Mouse (Mus musculus) adrenal gland, postnatal 14 days (tissue): ENCODE data around the gene Zfhx3. TPM values are rescaled to one million over a fixed set of nuclear protein-coding genes. Genes with fewer than 3 reads are reported as not detected.
A peak's percentile ranks its signal among the peaks of the same experiment; 100 is the strongest.

Source experiments
- DNase-seq: peaks from one replicate; pipeline ENCODE4 v3.0.0; 2021; ENCODE audit warnings: mixed read lengths
- total RNA-seq: library from RNA; stranded (reverse); gene quantifications from 2 replicates; pipeline ENCODE4 v1.2.3, GENCODE M21; 2021

The Zfhx3 gene
- total RNA-seq, 1 experiment from 2014 or later, result 43.5 TPM

DNA sequence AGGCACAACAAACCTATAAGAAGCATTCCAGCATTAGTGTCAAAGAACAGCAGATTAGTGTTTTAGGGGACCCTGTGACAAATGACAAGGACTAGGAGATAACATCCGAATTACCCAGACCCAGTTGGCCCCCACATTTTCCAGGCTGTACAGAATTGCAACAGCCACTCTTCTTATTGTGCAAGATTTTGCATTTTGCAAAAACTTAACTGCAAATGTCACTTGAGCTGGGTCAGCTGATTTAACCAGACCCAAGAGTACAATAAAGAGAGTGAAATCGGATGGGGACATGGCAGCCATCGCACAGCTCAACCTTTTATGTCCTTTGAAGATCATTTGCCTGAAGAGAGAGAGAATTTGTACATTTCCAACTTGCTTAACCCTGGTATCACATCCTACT is 720.3 kb downstream of the Zfhx3 start:
- peak; percentile 39 for DNase-seq

DNA sequence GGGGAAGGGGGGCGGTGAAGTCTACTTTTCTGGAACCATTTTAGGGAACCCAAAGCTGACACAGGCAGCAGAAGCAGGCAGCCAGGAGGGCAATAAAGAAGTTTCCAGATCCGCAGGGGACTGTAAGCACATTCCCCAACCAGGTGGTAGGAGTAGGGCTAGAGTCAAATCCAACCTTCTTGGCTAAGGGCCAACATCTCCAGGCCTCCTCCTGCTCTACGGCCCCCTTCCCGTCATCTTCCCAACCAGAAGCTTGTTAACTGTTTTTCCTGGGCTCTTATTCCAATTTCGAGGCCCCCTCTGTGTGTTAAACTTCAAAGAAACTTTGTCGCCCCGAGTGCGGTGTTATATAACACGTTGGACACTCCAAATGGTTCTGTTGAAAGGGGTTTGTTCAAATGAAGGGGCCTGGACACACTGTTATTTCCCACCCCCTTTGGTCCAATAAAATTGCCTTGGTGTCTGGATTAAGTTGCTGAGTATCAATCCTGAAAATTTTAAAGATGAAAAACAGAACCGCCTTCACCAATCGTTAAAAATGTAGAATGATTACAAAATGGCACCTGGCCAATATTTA is 729.6 kb downstream of the Zfhx3 start:
- DNase-seq, result no peak

DNA sequence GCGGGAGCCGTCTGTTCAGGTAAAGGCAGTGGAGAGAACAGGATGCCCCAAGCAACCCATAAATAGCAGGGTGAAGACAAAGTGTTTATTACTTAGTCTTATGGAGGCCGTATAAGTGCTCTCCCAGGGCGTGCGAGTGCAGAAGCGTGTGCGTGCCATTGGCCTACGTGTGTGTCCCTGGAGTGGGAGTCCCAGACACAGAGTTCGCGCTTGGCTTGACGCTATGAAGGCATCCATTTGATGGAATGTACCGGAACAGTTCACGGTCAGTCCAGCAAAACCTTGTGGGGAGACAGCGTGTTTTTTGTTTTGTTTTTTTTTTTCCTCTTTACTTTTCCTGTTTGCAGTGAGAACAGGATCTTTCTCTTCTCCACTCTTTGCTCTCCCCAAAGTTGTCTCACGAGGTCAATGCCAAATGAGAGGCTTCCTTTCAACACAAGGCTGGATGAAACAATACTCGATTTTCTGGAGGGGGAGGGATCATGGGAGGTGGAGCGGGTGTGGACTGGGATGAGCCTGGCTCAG is 732.6 kb downstream of the Zfhx3 start:
- peak; percentile 62 for DNase-seq

DNA sequence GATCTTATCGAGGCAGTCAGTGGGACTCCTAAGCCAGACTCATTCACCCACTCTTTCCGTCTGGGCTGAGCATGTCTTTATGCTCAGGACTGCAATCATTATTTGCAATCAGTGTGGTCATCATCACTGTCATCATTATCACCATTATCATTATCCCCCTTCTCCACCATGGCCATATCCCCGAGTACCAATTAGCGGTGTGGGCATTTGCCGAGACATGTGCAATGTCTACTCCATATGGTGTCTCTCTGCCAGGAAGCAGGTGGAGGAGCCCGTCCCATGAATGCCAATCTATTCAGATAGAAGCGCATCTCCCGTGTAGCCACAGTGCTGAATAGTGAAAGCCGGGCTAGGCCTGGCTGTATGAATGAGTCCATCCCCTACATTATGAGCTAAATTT is 747.2 kb downstream of the Zfhx3 start:
- DNase-seq, result no peak

- DNase-seq, result peak; percentile 64
Measured at GRCm38 (mm10) chr8:108690576-108691455, 748.4 kb downstream of the Zfhx3 start.

GRCm38 (mm10) chr8:108691456-108692238 is 749.2 kb downstream of the Zfhx3 start:
- peak; percentile 79 for DNase-seq

DNA sequence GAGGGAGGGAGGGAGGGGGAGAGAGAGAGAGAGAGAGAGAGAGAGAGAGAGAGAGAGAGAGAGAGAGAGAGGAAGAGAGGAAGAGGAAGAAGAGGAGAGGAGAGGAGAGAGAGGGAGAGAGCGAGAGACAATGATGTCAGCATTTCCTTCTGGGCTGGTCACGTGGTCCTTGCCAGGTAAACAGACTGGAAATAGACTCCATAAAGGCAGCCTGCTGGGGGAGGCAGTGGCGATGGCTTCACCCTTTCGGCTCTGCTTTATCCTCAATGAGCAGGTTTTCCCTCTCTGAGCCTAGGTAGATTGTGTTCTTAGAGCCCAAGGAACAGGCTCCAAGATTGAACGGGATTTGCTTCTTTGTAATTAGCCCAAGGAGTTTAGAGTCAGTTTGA is 749.8 kb downstream of the Zfhx3 start:
- DNase-seq, result no peak

DNA sequence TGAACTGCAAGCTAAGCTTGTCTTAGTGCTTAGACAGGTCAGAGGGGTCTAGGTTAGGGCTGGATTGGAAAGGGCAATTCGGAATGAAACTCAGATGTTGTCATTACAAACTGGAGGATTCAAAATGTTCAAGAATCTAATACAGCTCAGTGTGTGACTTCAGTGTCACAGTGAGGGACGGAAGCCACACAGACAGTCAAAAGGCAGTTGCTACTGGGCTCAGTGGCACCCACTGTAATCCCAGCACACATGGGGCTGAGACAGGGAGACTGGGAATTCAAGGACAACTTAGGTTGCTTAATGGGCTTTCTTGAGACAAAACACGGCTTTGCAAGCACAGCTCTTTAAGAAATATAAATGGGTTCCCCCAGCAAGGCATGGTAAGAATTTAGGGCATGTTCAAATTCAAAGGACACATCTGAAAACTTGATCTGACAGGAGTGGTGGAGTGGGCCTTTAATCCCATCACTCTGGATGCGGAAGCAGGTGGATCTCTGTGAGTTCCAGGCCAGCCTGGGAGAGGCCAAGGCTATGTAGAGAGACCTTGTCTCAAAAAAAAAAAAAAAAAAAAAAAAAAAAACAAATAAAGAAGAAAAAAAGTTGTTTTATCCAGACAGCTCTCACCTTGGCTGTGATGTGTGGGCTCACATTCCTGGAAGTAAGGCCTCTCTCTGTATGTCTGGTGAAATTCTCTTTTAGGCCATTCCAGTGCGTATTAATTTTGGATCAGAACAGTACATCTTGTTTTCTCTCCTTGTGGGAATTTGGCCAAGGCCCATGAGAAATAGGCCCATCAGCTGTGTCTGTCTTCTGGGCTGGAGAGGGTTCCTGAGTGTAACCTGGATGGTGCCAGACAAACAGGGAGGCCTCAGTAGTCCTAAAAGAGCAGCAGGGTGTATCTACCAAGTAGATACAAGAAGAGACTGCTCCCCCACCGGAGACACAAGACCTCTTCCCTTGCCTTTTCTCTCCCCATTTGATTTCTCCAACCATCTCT is 750.5 kb downstream of the Zfhx3 start:
- peak; percentile 35 for DNase-seq

GRCm38 (mm10) chr8:108693841-108694240 is 751.4 kb downstream of the Zfhx3 start:
- DNase-seq, result peak; percentile 47

DNA sequence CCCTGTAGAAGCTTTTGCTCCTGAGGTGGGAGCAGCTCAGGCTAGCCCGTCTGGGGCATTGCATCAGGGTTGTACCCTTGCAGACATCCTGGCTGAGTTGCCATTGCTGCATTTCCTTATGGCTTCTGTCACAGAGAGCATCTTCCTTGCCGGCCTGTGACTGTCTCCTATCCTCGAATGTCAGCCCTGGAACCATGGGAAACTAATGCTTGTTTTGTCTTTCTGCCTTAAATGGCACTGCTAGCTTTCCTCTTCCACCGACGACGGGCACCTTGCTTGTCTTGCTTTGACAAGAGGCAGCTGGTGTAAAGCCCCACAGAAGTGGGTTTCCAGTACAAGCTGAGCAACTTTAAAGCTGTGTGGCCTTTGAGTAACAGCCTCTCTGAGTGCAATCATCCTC is 752.1 kb downstream of the Zfhx3 start:
- DNase-seq, result no peak

DNA sequence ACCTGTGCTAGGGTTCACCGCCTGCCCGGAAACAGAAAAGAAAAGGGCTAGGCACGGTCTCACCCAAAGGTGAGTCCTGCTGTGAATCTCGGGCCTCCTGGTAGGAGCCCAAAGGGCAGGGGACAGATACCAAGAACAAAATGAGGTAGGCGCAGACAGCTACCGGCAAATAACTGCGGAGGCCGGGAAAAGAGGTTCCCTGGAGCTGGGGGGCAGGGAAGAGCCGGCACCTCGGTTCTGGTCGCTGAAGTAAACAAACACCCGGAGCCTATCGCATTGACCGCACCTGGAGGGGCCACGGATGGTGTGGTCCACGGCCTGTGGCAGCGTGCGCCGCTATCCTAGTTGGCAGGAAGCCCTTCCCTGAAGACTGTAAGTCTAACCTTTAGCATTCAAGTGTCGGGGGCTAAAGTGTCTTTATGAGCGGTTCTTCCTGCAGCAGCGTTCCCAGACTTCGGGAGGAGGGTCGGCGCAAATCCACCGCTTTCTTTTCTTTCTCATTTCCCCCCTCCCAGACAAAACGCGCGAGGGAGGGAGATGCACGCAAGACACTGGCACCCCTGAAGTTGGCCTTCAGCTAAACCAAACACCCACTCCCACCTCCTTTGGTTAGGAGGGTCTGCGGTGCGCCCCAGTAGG is 752.9 kb downstream of the Zfhx3 start:
- no peak for DNase-seq

DNA sequence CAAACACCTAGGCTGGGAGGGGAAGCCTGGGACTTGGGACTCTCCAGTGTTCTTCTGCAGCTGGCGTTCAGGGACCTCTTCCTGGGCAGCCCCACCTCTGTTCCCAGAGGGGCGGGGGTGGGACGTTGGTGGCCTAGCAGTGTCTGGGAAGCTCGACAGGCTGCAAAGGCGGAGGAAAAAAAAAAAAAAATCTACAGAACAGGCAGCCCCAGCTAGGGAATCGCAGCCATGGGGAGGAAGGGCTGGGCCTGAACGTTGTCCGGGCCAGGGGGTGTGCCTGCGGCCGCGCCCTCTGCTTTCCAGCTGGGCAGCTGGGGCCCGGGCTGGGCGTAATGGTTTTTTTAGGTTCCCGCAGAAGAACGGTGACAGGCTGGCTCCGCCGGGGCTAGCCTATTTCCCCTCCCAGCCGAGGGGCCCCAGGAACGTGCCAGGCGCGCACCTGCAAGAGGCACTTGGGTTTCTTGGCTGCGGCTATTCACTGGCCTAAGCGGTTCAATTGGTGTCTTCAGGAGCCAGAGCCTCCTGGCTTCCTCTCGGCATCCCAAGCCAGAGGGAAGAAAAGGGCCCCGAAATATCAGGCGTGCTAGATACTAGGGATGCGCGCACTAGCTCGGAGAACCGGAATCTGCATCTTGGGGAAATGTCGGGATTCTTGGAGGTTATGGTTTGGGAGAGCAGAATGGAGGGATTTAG is 753.6 kb downstream of the Zfhx3 start:
- DNase-seq, result peak; percentile 67

DNA sequence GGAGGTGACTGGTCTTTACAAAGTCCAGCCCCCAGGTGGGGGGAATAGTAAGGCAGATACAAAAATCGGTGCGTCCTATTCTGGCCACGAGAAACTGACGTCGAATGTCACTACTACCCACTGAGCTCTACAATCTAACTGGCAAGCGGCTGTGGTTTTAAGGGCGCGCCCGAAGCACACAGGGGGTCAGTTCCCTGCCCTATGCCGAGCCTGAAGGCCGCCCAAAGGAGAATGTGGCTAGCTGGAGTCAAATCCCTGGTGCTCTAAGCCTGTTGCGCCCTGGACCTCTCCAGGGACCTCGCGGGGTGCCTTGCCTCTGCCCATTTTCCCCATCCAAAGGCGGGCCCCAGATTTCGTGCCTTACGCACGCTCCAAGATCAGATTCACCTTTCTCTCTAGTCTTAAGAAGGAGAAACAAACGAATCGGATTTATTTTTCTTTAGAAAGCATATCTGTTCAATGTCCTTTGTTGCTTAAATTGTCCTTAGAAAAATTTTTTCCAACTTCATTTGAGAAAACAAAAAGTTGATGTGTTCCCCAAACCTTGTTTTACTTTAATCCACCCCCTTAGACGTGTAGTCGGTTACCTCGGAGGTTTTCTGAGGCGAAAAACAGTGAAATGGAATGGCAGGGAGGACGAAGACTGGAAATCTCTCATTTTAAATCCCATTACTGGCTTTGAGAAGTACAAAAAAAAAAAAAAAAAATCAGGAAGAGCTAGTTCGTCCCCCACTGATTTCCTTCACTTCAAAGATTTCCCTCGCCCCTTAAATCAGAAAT is 754.4 kb downstream of the Zfhx3 start:
- DNase-seq, result peak; percentile 49

GRCm38 (mm10) chr8:108697589-108697988 is 755.1 kb downstream of the Zfhx3 start:
- peak; percentile 53 for DNase-seq

GRCm38 (mm10) chr8:108698101-108698660 is 755.7 kb downstream of the Zfhx3 start:
- no peak for DNase-seq

DNA sequence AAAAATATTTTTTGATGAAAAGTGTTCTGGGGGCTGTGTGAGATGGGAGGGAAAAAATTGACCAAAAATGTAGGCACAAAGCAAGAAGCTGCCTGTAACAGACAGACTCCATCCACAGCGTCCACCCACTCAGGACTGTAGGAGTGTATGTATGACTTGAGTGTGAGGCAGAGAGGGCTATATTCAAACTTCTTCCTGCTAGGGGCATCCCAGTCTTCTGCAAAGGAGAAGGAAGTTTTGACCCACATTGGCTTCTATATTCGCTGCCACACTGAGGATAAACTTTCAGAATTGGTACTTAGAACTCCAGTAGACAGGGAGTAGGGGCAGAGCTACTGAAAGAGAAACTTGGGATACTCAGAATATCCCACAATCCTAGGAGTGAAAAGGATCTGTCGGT is 756.6 kb downstream of the Zfhx3 start:
- DNase-seq, result no peak

GRCm38 (mm10) chr8:108699454-108700345 is 757.3 kb downstream of the Zfhx3 start:
- DNase-seq, result peak; percentile 38
